In genomic region chr12:76589531-76589930, GRCm38 (mm10) we compare ENCODE assay signal across 13 mouse cellular contexts. TPM values are rescaled to one million over a fixed set of nuclear protein-coding genes. Genes with fewer than 3 reads are reported as not detected.
DNase-seq lines count a peak whose midpoint lies in the region; ATAC-seq lines count a peak whose summit lies in the region.
"Had no signal": no experiment of that assay in that cellular context is flagged by ENCODE, and none has a peak within 500 bp of the region (broad histone marks: within the 10 kb centered on the region; RNA-seq: fewer than 3 reads in every experiment).

No protein-coding gene starts in this region.

- H3K9me3 ChIP-seq in heart, embryonic 11.5 days (replicated peaks; ENCODE audit: control insufficient read depth, low read length), result no peaks in the 10 kb centered on the region
- peaks cover 4% of the 10 kb centered on the region; the same call in 1 of the 2 replicates for H3K9me3 ChIP-seq in heart, embryonic 13.5 days

- peaks cover 5% of the 10 kb centered on the region; the same call in 1 of the 2 replicates for H3K4me1 ChIP-seq in heart, embryonic 11.5 days (ENCODE audit: control insufficient read depth, insufficient read depth, low read length)
- peaks cover 30% of the 10 kb centered on the region for H3K4me1 ChIP-seq in heart, embryonic 13.5 days

- no peak overlapping the region for H3K4me3 ChIP-seq in heart, embryonic 11.5 days (ENCODE audit: low read depth, low read length)
- H3K4me3 ChIP-seq in heart, embryonic 13.5 days, result no peak overlapping the region

- H3K36me3 ChIP-seq in heart, embryonic 11.5 days (ENCODE audit: control insufficient read depth, insufficient read depth, low read length), result no peaks in the 10 kb centered on the region; the same call in 1 of the 2 replicates
- 0 out of 2 replicates have a peak, but pooled peaks cover 4% of the 10 kb centered on the region for H3K36me3 ChIP-seq in heart, embryonic 13.5 days

- no peak overlapping the region for H3K4me2 ChIP-seq in heart, embryonic 11.5 days
- peak overlapping the region; percentile 27; the same call in 1 of the 2 replicates for H3K4me2 ChIP-seq in heart, embryonic 13.5 days

- no peak overlapping the region for H3K9ac ChIP-seq in heart, embryonic 11.5 days (ENCODE audit: low read depth, low read length)
- no peak overlapping the region; the same call in 1 of the 2 replicates for H3K9ac ChIP-seq in heart, embryonic 13.5 days
- H3K9ac ChIP-seq: liver, embryonic 14.5 days had no signal

- H3K27ac ChIP-seq in heart, embryonic 11.5 days (ENCODE audit: low read depth, low read length), result no peak overlapping the region
- peak overlapping the region; percentile 42 for H3K27ac ChIP-seq in heart, embryonic 13.5 days (replicated peaks)
- H3K27ac ChIP-seq: liver, embryonic 14.5 days had no signal

- peak; percentile 98 for DNase-seq in heart, adult 11 months
- DNase-seq in NIH3T3 (ENCODE audit: low read depth), result peak; percentile 69
- DNase-seq in kidney, postnatal 25 days, result peak; percentile 39 to 61
- no peak for DNase-seq in right cerebral cortex, postnatal 4 days
- DNase-seq in left cerebral cortex, postnatal 36 days (ENCODE audit: low spot score in 2 of 2), result no peak
- no peak for DNase-seq in T-cell, adult 2 months (ENCODE audit: low spot score)
- DNase-seq: cerebellum, postnatal 10 days; layer of hippocampus, postnatal 36 days; spleen, adult 18-20 months had no signal

- WGBS in heart, embryonic 11.5 days (ENCODE audit: insufficient replicate concordance), result 54% methylated on average over 6 of the region's 6 CpGs
- WGBS in heart, embryonic 13.5 days, result 39% methylated on average over 6 of the region's 6 CpGs

- no peak for ATAC-seq in heart, embryonic 11.5 days (replicated peaks; ENCODE audit: insufficient number of reproducible peaks, low FRiP score, low TSS enrichment)
- ATAC-seq in heart, embryonic 13.5 days (ENCODE audit: extremely low read depth, insufficient number of reproducible peaks, low FRiP score, low TSS enrichment), result no peak
- ATAC-seq: hindbrain, embryonic 16.5 days had no signal

- intact Hi-C loops in left cerebral cortex, postnatal 36 days (cut with DNase I), result no loop called here

- H3K27me3 ChIP-seq in heart, embryonic 11.5 days (ENCODE audit: control insufficient read depth, insufficient read depth, low read length), result no peaks in the 10 kb centered on the region
- no peaks in the 10 kb centered on the region for H3K27me3 ChIP-seq in heart, embryonic 13.5 days (replicated peaks)

RNA-seq across cellular contexts. Expression of gene Plekhg3, which starts 58.8 kb away (rescaled TPM):
- 4.4 and 5.4 TPM in 2 replicates for polyA plus RNA-seq in heart, embryonic 11.5 days (2014; fragmentation: Nextera tagmentation; extraction: Ambion mirVana)
- 6.5 and 7.2 TPM in 2 replicates for polyA plus RNA-seq in heart, embryonic 13.5 days (2015; fragmentation: Nextera tagmentation; extraction: Ambion mirVana)
- total RNA-seq in left cerebral cortex, postnatal 36 days (2021), result 10 to 100 TPM; 16.6 to 18.3 TPM

Comparison
In these comparisons a context has a peak if more than half of its experiments do, and no peak if none do; other contexts are left out.
1. DNase-seq: peak in heart, adult 11 months (single experiment), NIH3T3 (single experiment) and kidney, postnatal 25 days (2 of 2); none in right cerebral cortex, postnatal 4 days (single experiment), left cerebral cortex, postnatal 36 days (0 of 2) and T-cell, adult 2 months (single experiment).